Mouse (Mus musculus) limb, embryonic 11.5 days (tissue): Measurements from ENCODE around the gene Dnah3. TPM values are rescaled to one million over a fixed set of nuclear protein-coding genes. Genes with fewer than 3 reads are reported as not detected.

ENCODE experiments used
- ATAC-seq: fragments of 200-750 bp; cut with Nextera tagmentation; 2 replicates; pipeline ENCODE4 v1.8.0; 2017; ENCODE audit warnings: low read depth; ENCODE audit not compliant: insufficient number of reproducible peaks, low FRiP score, low TSS enrichment
- DNase-seq: peaks from one replicate; pipeline ENCODE4 v3.0.0-alpha.2; 2015; ENCODE audit warnings: low spot score
- H3K27ac ChIP-seq: fragments of 300-500 bp; sonication (generic); replicated peaks from 2 replicates; pipeline ENCODE4 v1.5.1; 2014; ENCODE audit warnings: low read depth, mild to moderate bottlenecking, low read length
- H3K27me3 ChIP-seq: fragments of 300-500 bp; sonication (generic); 2 replicates; pipeline ENCODE4 v1.6.1; 2014; ENCODE audit warnings: mild to moderate bottlenecking, low read length, mixed read lengths; ENCODE audit not compliant: control insufficient read depth, insufficient read depth
- H3K36me3 ChIP-seq: fragments of 300-500 bp; sonication (generic); 2 replicates; pipeline ENCODE4 v1.6.1; 2014; ENCODE audit warnings: mild to moderate bottlenecking, low read length, moderate library complexity, mixed read lengths; ENCODE audit not compliant: control insufficient read depth, insufficient read depth
- H3K4me1 ChIP-seq: fragments of 300-500 bp; sonication (generic); 2 replicates; pipeline ENCODE4 v1.6.1; 2014; ENCODE audit warnings: low read length, mixed read lengths; ENCODE audit not compliant: control insufficient read depth, insufficient read depth
- H3K4me2 ChIP-seq: fragments of 300-500 bp; sonication (generic); 2 replicates; pipeline ENCODE4 v1.6.1; 2014; ENCODE audit warnings: low read depth, mild to moderate bottlenecking, moderate library complexity; ENCODE audit not compliant: severe bottlenecking
- H3K4me3 ChIP-seq: fragments of 300-500 bp; sonication (generic); 2 replicates; pipeline ENCODE4 v1.5.1; 2014; ENCODE audit warnings: low read depth, low read length
- H3K9ac ChIP-seq: fragments of 300-500 bp; sonication (generic); 2 replicates; pipeline ENCODE4 v1.6.1; 2014; ENCODE audit warnings: mild to moderate bottlenecking, low read length
- H3K9me3 ChIP-seq: fragments of 300-500 bp; sonication (generic); 2 replicates; pipeline ENCODE4 v1.6.1; 2016; ENCODE audit warnings: low read length; ENCODE audit not compliant: control insufficient read depth
- WGBS: fragments of 180-500 bp; shearing (Covaris S2); extraction: QIAGEN DNeasy Blood & Tissue Kit; methylation state at CpG from one replicate; pipeline ENCODE4 v1.1.7; 2014; 5-methylcytosine and 5-hydroxymethylcytosine counted together
- polyA plus RNA-seq: library from polyadenylated mRNA; unstranded; fragments of >200 nt; fragmentation: Nextera tagmentation; extraction: Ambion mirVana; gene quantifications from 2 replicates; pipeline ENCODE4 v1.2.1, GENCODE M21; 2014

The Dnah3 gene
- polyA plus RNA-seq, 1 experiment from 2014 or later, result not detected

GRCm38 (mm10) chr7:120093033-120093432 is 2.0 kb downstream of the Dnah3 start:
- H3K9ac ChIP-seq, result no peak overlapping the region
- no peak overlapping the region for H3K4me2 ChIP-seq
- no peak overlapping the region for H3K27ac ChIP-seq
- no peaks in the 10 kb centered on the region for H3K9me3 ChIP-seq
- no peaks in the 10 kb centered on the region for H3K4me1 ChIP-seq
- DNase-seq (no peak), ATAC-seq (no peak)
- no peaks in the 10 kb centered on the region for H3K27me3 ChIP-seq
- H3K36me3 ChIP-seq, result no peaks in the 10 kb centered on the region
- 35% methylated on average over 5 of the region's 5 CpGs for WGBS
- H3K4me3 ChIP-seq, result no peak overlapping the region

DNA sequence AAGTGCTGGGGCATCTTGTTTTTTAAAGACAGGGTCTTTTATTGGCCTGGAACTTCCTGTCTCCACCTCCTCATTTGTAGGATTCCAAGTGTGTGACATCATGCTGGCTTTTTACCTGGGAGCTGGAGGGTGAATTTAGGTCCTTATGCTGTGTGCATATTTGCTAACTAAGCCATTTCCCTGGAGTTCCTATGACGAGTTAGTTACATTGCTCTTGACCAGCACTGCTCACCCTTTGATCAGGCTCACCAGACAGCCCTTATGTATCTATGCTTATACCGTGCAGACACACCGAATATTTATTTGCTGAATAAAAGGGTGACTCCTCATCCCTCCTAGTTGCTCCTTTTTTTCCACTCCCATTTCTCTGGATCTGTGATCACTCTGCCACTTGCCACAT is 14.9 kb downstream of the Dnah3 start:
- Histone ChIP-seq H3K4me3 (no peak overlapping the region), H3K4me2 (no peak overlapping the region), H3K9ac (no peak overlapping the region), H3K27ac (no peak overlapping the region), H3K4me1 (no peaks in the 10 kb centered on the region), H3K27me3 (no peaks in the 10 kb centered on the region), H3K9me3 (no peaks in the 10 kb centered on the region), H3K36me3 (no peaks in the 10 kb centered on the region)
- DNase-seq (no peak), ATAC-seq (no peak)
- 59% methylated on average over 3 of the region's 3 CpGs for WGBS

DNA sequence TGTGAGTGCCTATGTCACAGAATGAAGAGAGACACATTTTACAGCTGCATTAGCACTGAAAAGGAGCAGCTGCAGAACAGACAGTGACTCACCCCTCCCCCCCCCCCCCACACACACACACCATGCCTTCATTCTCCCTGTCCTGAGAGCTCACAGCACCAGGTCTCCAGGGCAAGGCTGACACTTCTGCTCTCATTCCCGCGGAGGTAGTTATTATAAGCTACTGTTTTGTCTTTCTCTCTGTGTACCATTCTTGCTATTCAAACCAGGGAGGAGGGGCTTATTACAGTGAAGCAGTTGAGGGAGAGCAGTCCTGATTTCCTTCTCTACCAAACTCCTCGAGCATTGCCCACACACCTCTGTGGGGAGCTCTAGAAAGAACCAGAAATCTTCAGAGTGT is 25.9 kb downstream of the Dnah3 start:
- 47% methylated on average over 3 of the region's 3 CpGs for WGBS
- H3K4me2 ChIP-seq, result no peak overlapping the region
- ATAC-seq, result no peak

DNA sequence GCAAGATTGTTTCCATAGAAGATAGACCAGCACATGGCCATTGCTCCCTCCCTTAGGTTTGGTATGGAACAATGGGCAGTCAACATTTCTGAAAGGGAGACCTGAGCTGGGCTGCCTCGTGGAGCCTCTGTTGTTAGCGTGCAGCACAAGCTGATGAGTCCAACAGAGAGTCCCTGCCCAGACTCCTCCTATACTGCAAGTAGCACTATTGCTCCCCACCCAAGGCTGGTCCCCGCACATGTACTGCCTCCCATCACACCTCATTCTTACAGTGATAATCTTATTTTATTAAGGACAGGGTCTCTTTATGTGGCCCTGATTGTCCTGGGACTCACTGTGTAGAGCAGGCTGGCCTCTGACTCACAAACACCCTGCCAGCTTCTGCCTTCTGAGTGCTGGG is 27.0 kb downstream of the Dnah3 start:
- no peak for ATAC-seq
- no peaks in the 10 kb centered on the region for H3K27me3 ChIP-seq

More for the DNA sequence above, 25.9 kb downstream of the Dnah3 start:
- no peaks in the 10 kb centered on the region for H3K36me3 ChIP-seq
- H3K4me1 ChIP-seq, result no peaks in the 10 kb centered on the region
- H3K27me3 ChIP-seq, result no peaks in the 10 kb centered on the region
- no peak overlapping the region for H3K4me3 ChIP-seq
- H3K27ac ChIP-seq, result no peak overlapping the region
- H3K9me3 ChIP-seq, result no peaks in the 10 kb centered on the region
- H3K9ac ChIP-seq, result no peak overlapping the region
- no peak for DNase-seq

GRCm38 (mm10) chr7:120064045-120064444 is 31.0 kb downstream of the Dnah3 start:
- H3K36me3 ChIP-seq, result no peaks in the 10 kb centered on the region
- H3K9me3 ChIP-seq, result no peaks in the 10 kb centered on the region
- ATAC-seq (no peak), DNase-seq (no peak)
- WGBS, result 89% methylated on average over 1 of the region's 1 CpGs
- no peak overlapping the region for H3K4me2 ChIP-seq
- no peak overlapping the region for H3K27ac ChIP-seq
- H3K27me3 ChIP-seq, result no peaks in the 10 kb centered on the region
- H3K9ac ChIP-seq, result no peak overlapping the region
- no peaks in the 10 kb centered on the region for H3K4me1 ChIP-seq
- no peak overlapping the region for H3K4me3 ChIP-seq

More for the DNA sequence above, 27.0 kb downstream of the Dnah3 start:
- no peak for DNase-seq
- Histone ChIP-seq H3K9ac (no peak overlapping the region), H3K4me2 (no peak overlapping the region), H3K36me3 (no peaks in the 10 kb centered on the region), H3K4me1 (no peaks in the 10 kb centered on the region), H3K9me3 (no peaks in the 10 kb centered on the region), H3K27ac (no peak overlapping the region), H3K4me3 (no peak overlapping the region)
- WGBS, result 86% methylated on average over 3 of the region's 3 CpGs

- no peaks in the 10 kb centered on the region for H3K36me3 ChIP-seq
- H3K4me2 ChIP-seq, result no peak overlapping the region
- H3K4me1 ChIP-seq, result no peaks in the 10 kb centered on the region
- no peak overlapping the region for H3K27ac ChIP-seq
- DNase-seq (no peak), ATAC-seq (no peak)
- no peak overlapping the region for H3K9ac ChIP-seq
- no peaks in the 10 kb centered on the region for H3K27me3 ChIP-seq
- H3K4me3 ChIP-seq, result no peak overlapping the region
- no peaks in the 10 kb centered on the region for H3K9me3 ChIP-seq
- 90% methylated on average over 3 of the region's 3 CpGs for WGBS
Measured at GRCm38 (mm10) chr7:120055479-120055878, 39.6 kb downstream of the Dnah3 start.

- ATAC-seq (no peak), DNase-seq (no peak)
- Histone ChIP-seq H3K4me2 (no peak overlapping the region), H3K27me3 (no peaks in the 10 kb centered on the region), H3K4me3 (no peak overlapping the region), H3K4me1 (no peaks in the 10 kb centered on the region), H3K27ac (no peak overlapping the region), H3K36me3 (no peaks in the 10 kb centered on the region), H3K9me3 (no peaks in the 10 kb centered on the region), H3K9ac (no peak overlapping the region)
- 39% methylated on average over 2 of the region's 2 CpGs for WGBS
Measured at GRCm38 (mm10) chr7:120054016-120054415, 41.1 kb downstream of the Dnah3 start.

DNA sequence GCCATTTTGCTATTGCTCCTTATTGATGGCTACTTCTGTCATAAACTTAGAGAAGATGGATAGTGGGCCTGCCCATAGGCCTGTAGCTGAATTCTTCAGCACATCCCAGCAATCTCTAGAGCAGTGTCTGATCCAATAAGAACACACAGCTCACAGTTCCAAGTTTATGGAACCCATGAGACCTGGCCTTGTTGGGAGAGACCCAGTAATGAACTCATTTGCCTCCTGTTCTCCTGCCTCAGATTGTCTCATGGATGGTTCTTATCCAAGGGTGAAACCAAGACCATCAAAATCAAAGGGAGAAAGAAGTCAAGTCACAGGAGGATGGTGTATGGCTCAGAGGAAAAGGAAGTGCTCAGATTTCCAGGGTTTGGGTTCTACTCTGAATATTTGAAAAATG is 44.6 kb downstream of the Dnah3 start:
- no peaks in the 10 kb centered on the region for H3K4me1 ChIP-seq
- H3K4me2 ChIP-seq, result no peak overlapping the region
- H3K27me3 ChIP-seq, result no peaks in the 10 kb centered on the region

GRCm38 (mm10) chr7:120043990-120044389 is 51.1 kb downstream of the Dnah3 start:
- DNase-seq (no peak), ATAC-seq (no peak)
- no peak overlapping the region for H3K4me2 ChIP-seq
- H3K9me3 ChIP-seq, result no peaks in the 10 kb centered on the region
- no peaks in the 10 kb centered on the region for H3K27me3 ChIP-seq
- no peaks in the 10 kb centered on the region for H3K36me3 ChIP-seq
- H3K9ac ChIP-seq, result no peak overlapping the region
- 89% methylated on average over 3 of the region's 3 CpGs for WGBS
- H3K4me1 ChIP-seq, result no peaks in the 10 kb centered on the region
- no peak overlapping the region for H3K27ac ChIP-seq
- no peak overlapping the region for H3K4me3 ChIP-seq

More for the DNA sequence above, 44.6 kb downstream of the Dnah3 start:
- no peak overlapping the region for H3K4me3 ChIP-seq
- H3K9me3 ChIP-seq, result no peaks in the 10 kb centered on the region
- DNase-seq, result no peak
- H3K9ac ChIP-seq, result no peak overlapping the region
- no peaks in the 10 kb centered on the region for H3K36me3 ChIP-seq
- ATAC-seq, result no peak
- H3K27ac ChIP-seq, result no peak overlapping the region
